Mouse (Mus musculus) E14TG2a.4 (cell line): ENCODE data around the gene Stat4.

ENCODE experiments used
- CTCF ChIP-seq: conservative IDR thresholded peaks from 2 replicates; pipeline ENCODE4 v1.5.1; 2014; ENCODE audit warnings: low read length
- NANOG ChIP-seq: IDR thresholded peaks from 2 replicates; pipeline ENCODE4 v1.6.1; 2014; ENCODE audit warnings: borderline replicate concordance, low read length, mixed read lengths
- POU5F1 ChIP-seq: IDR thresholded peaks from 2 replicates; pipeline ENCODE4 v1.6.1; 2014; ENCODE audit warnings: low read length, borderline replicate concordance

GRCm38 (mm10) chr1:52034816-52035752 lies 48.1 kb downstream of the Stat4 start:
- no peak for TF ChIP-seq CTCF
- no peak for TF ChIP-seq NANOG
- no peak for TF ChIP-seq POU5F1
